In genomic region chr5:123827659-123828091, GRCm38 (mm10) we compare ENCODE assay signal across 8 mouse cellular contexts. TPM values are rescaled to one million over a fixed set of nuclear protein-coding genes. Genes with fewer than 3 reads are reported as not detected.
DNase-seq lines count a peak whose midpoint lies in the region; ATAC-seq and TF ChIP-seq lines count a peak whose summit lies in the region.

No protein-coding gene starts in this region.

- no peak overlapping the region for H3K4me2 ChIP-seq in intestine, postnatal 0 days (replicated peaks; ENCODE audit: low read depth)
- no peak overlapping the region for H3K4me2 ChIP-seq in intestine, embryonic 16.5 days (ENCODE audit: low read depth, low read length)
- H3K4me2 ChIP-seq in midbrain, embryonic 15.5 days = no peak overlapping the region

- TF ChIP-seq CTCF in intestine, postnatal 0 days (IDR thresholded peaks at IDR 0.05; ENCODE audit: low read depth) = peak; percentile 71
- TF ChIP-seq CTCF in Patski (IDR thresholded peaks at IDR 0.05) = peak; percentile 70

- no peak for ATAC-seq in intestine, postnatal 0 days
- no peak for ATAC-seq in intestine, embryonic 16.5 days
- peak; percentile 26 for ATAC-seq in Patski
- no peak for ATAC-seq in cerebellum, adult (ENCODE audit: insufficient number of reproducible peaks, low FRiP score, low TSS enrichment)
- no peak for ATAC-seq in midbrain, embryonic 15.5 days (replicated peaks)

- intact Hi-C loops in gastrocnemius, postnatal 14 days (cut with DNase I; ENCODE audit: low total_unique reads) = loop anchor here (5.0 kb wide), 1 partner anchor 80 kb away; the partner anchor contains the start of gene Denr

- DNase-seq in Patski (ENCODE audit: low read depth, low spot score) = no peak
- DNase-seq in gastrocnemius, postnatal 14 days = peak; percentile 40
- DNase-seq in layer of hippocampus, postnatal 10 days (ENCODE audit: low spot score in 2 of 2) = peak; percentile 46 to 64
- DNase-seq in ovary, adult 18-20 months (ENCODE audit: low spot score) = no peak

- no peak overlapping the region for H3K4me3 ChIP-seq in intestine, postnatal 0 days (ENCODE audit: low read depth, low read length)
- H3K4me3 ChIP-seq in intestine, embryonic 16.5 days (ENCODE audit: low read length) = no peak overlapping the region
- no peak overlapping the region for H3K4me3 ChIP-seq in midbrain, embryonic 15.5 days

- no peaks in the 10 kb centered on the region for H3K4me1 ChIP-seq in intestine, postnatal 0 days (replicated peaks; ENCODE audit: control insufficient read depth, insufficient read depth, low read length)
- H3K4me1 ChIP-seq in intestine, embryonic 16.5 days (ENCODE audit: control insufficient read depth, insufficient read depth, low read length) = no peaks in the 10 kb centered on the region
- H3K4me1 ChIP-seq in midbrain, embryonic 15.5 days = no peaks in the 10 kb centered on the region

- H3K36me3 ChIP-seq in intestine, postnatal 0 days (ENCODE audit: control insufficient read depth, insufficient read depth) = no peaks in the 10 kb centered on the region
- H3K36me3 ChIP-seq in intestine, embryonic 16.5 days (ENCODE audit: control insufficient read depth, insufficient read depth, low read length) = no peaks in the 10 kb centered on the region
- no peaks in the 10 kb centered on the region for H3K36me3 ChIP-seq in midbrain, embryonic 15.5 days (replicated peaks)

- 57% methylated on average over 6 of the region's 6 CpGs for WGBS in intestine, postnatal 0 days
- 78% methylated on average over 6 of the region's 6 CpGs for WGBS in intestine, embryonic 16.5 days
- 82% methylated on average over 6 of the region's 6 CpGs for WGBS in midbrain, embryonic 15.5 days

- no peaks in the 10 kb centered on the region for H3K9me3 ChIP-seq in intestine, postnatal 0 days (ENCODE audit: control insufficient read depth)
- no peaks in the 10 kb centered on the region for H3K9me3 ChIP-seq in intestine, embryonic 16.5 days (ENCODE audit: control insufficient read depth, low read length)
- no peaks in the 10 kb centered on the region for H3K9me3 ChIP-seq in midbrain, embryonic 15.5 days

- in situ Hi-C loops in Patski (cut with MboI; ENCODE audit: low pct_unique_long_range_greater_than_20kb) = loop anchor here (5.0 kb wide), 1 partner anchor 165 kb away; no protein-coding TSS in a partner anchor

- no peak overlapping the region for H3K27ac ChIP-seq in intestine, postnatal 0 days (ENCODE audit: low read depth, low read length)
- no peak overlapping the region for H3K27ac ChIP-seq in intestine, embryonic 16.5 days (ENCODE audit: low read length)
- no peak overlapping the region for H3K27ac ChIP-seq in midbrain, embryonic 15.5 days

- H3K9ac ChIP-seq in intestine, postnatal 0 days (ENCODE audit: low read depth, low read length) = no peak overlapping the region
- no peak overlapping the region for H3K9ac ChIP-seq in intestine, embryonic 16.5 days (ENCODE audit: low read depth, low read length)
- H3K9ac ChIP-seq in midbrain, embryonic 15.5 days = no peak overlapping the region

- CTCF ChIA-PET in Patski (lab: Charles Lee) = interaction anchor here (0.9 to 1.2 kb wide), 3 partner anchors 8 to 103 kb away, joined by 3 read pairs; partner anchors contain the start of gene Ccdc62

- no peaks in the 10 kb centered on the region for H3K27me3 ChIP-seq in intestine, postnatal 0 days (replicated peaks; ENCODE audit: control insufficient read depth, insufficient read depth, low read length)
- no peaks in the 10 kb centered on the region for H3K27me3 ChIP-seq in intestine, embryonic 16.5 days (replicated peaks; ENCODE audit: control insufficient read depth, insufficient read depth, low read length)
- H3K27me3 ChIP-seq in Patski = no peaks in the 10 kb centered on the region
- H3K27me3 ChIP-seq in midbrain, embryonic 15.5 days (replicated peaks) = no peaks in the 10 kb centered on the region

- POLR2A ChIA-PET in Patski (lab: Charles Lee) = no interaction called here

RNA-seq across cellular contexts. Expression of gene Hcar2, which starts 37.6 kb away (rescaled TPM):
- 0.16 and 0.30 TPM in 2 replicates for polyA plus RNA-seq in intestine, postnatal 0 days (2015; fragmentation: Nextera tagmentation; extraction: Ambion mirVana)
- polyA plus RNA-seq in intestine, embryonic 16.5 days (2015; fragmentation: Nextera tagmentation; extraction: Ambion mirVana) = 0.11 TPM in 1 of 2 replicates, not detected in the other
- not detected for polyA plus RNA-seq in Patski (2021)
- not detected for total RNA-seq in gastrocnemius, postnatal 14 days (2021)
- not detected for total RNA-seq in layer of hippocampus, postnatal 10 days (2021)
- polyA plus RNA-seq in midbrain, embryonic 15.5 days (2015; fragmentation: Nextera tagmentation; extraction: Ambion mirVana) = not detected in 2 replicates

RNA-seq across cellular contexts. Expression of gene Hcar1, which starts 52.1 kb away (rescaled TPM):
- 1.4 TPM in 2 replicates for polyA plus RNA-seq in intestine, postnatal 0 days (2015; fragmentation: Nextera tagmentation; extraction: Ambion mirVana)
- 3.2 and 3.4 TPM in 2 replicates for polyA plus RNA-seq in intestine, embryonic 16.5 days (2015; fragmentation: Nextera tagmentation; extraction: Ambion mirVana)
- not detected for polyA plus RNA-seq in Patski (2021)
- under 1 TPM; 0.11 to 0.31 TPM for total RNA-seq in gastrocnemius, postnatal 14 days (2021)
- total RNA-seq in layer of hippocampus, postnatal 10 days (2021) = under 1 TPM; 0.66 to 0.85 TPM
- 0.65 and 1.1 TPM in 2 replicates for polyA plus RNA-seq in midbrain, embryonic 15.5 days (2015; fragmentation: Nextera tagmentation; extraction: Ambion mirVana)

Comparison
In these comparisons a context has a peak if more than half of its experiments do, and no peak if none do; other contexts are left out.
1. DNase-seq: peak in gastrocnemius, postnatal 14 days (single experiment) and layer of hippocampus, postnatal 10 days (2 of 2); none in Patski (single experiment) and ovary, adult 18-20 months (single experiment).